Mouse (Mus musculus) hindlimb bud, embryonic 11.5 days (tissue): Measurements from ENCODE around the gene Reck.

Experiments used
- DNase-seq: peaks from one replicate; pipeline ENCODE4 v3.0.0-alpha.2; 2012; ENCODE audit warnings: low read depth, low spot score; ENCODE audit errors: extremely low spot score

Reck gene

DNA sequence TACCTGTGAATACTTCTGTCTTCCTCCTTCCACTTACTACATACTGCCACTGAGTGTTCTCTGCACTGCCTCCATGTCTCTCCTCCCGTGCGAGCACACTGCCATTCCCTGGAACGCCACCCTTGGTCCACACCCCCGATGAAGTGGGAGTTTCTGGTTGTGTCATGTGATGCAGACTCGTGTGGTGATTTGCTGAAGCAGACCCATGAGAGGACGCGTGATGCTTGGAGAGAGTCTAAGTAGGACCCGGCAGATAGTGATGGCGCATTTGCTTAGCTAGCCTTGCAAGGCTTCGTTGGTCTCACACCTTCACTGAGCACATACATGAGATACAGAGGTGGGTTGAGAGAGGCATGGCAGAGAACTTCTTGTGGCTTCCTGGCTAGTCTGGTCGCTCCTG is 117.7 kb downstream of the Reck start:
- no peak for DNase-seq

DNA sequence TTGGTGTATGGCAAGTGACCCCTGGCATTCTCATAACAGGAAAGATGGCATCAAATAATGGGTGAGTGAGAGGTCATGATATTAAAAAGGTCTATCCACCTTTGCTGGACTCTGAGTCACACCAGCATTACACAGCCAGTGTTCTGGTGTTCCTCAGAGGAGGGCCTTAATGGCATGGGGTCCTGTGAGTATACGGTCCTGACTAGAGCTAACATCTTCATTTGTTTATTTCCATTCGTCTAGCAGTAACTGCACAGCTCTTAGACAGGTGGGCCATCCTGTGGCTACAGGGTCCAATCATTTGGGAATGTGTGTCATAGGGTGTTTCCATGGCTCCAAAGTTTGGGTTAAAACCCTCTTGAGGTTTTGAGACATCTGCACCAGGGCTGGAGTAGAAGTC is 119.0 kb downstream of the Reck start:
- DNase-seq = no peak
